Mouse (Mus musculus) gonadal fat pad, adult 2 months (tissue): Measurements from ENCODE around the gene Boll. TPM values are rescaled to one million over a fixed set of nuclear protein-coding genes. Genes with fewer than 3 reads are reported as not detected.
"Not testable (repeated sequence)": the region's sequence is repeated elsewhere in the genome, so short reads cannot be mapped to it uniquely, and the experiment has no call there.

Experiments
- DNase-seq: peaks from one replicate; pipeline ENCODE4 v3.0.0-alpha.2; 2012; ENCODE audit warnings: low read depth
- polyA plus RNA-seq: library from polyadenylated mRNA; depleted of rRNA; stranded (reverse); fragments of >200 nt; gene quantifications from 2 replicates; pipeline ENCODE4 v1.2.3, GENCODE M21; 2012; rRNA removed

Boll gene
- 0.46 and 0.56 TPM in 2 replicates for polyA plus RNA-seq

GRCm38 (mm10) chr1:55363044-55363565, at the start of gene Boll:
TSS of gene Boll (minus strand) at chr1:55363469.
- DNase-seq, result no peak

GRCm38 (mm10) chr1:55412569-55412968, 49.3 kb upstream of the Boll start:
- peak; percentile 38 for DNase-seq

GRCm38 (mm10) chr1:55411079-55411478, 47.8 kb upstream of the Boll start:
- DNase-seq, result no peak

- no peak for DNase-seq
Observed at GRCm38 (mm10) chr1:55410670-55411069, 47.4 kb upstream of the Boll start.

- DNase-seq, result no peak
Observed at GRCm38 (mm10) chr1:55406531-55407375, 43.5 kb upstream of the Boll start.

- DNase-seq, result no peak
Observed at GRCm38 (mm10) chr1:55406023-55406413, 42.7 kb upstream of the Boll start.

GRCm38 (mm10) chr1:55405272-55406022, 42.2 kb upstream of the Boll start, which contains the start of gene Plcl1:
TSS of gene Plcl1 (plus strand) at chr1:55405921.
- no peak for DNase-seq

GRCm38 (mm10) chr1:55404439-55404838, 41.2 kb upstream of the Boll start:
- no peak for DNase-seq

GRCm38 (mm10) chr1:55399891-55400290, 36.6 kb upstream of the Boll start:
- DNase-seq, result no peak

GRCm38 (mm10) chr1:55383114-55383773, 20.0 kb upstream of the Boll start:
- no peak for DNase-seq

- no peak for DNase-seq
Observed at GRCm38 (mm10) chr1:55380527-55380926, 17.3 kb upstream of the Boll start.

GRCm38 (mm10) chr1:55372626-55373025, 9.4 kb upstream of the Boll start:
- no peak for DNase-seq

- DNase-seq, result no peak
Observed at GRCm38 (mm10) chr1:55363586-55363985, 317 bp upstream of the Boll start.

- DNase-seq, result no peak
Observed at GRCm38 (mm10) chr1:55362634-55363033, 635 bp downstream of the Boll start.

- DNase-seq, result not testable (repeated sequence)
Observed at GRCm38 (mm10) chr1:55351914-55352313, 11.4 kb downstream of the Boll start.

GRCm38 (mm10) chr1:55325496-55325895, 37.8 kb downstream of the Boll start:
- DNase-seq, result not testable (repeated sequence)

- DNase-seq, result no peak
Observed at GRCm38 (mm10) chr1:55301077-55301476, 62.2 kb downstream of the Boll start.

- no peak for DNase-seq
Observed at GRCm38 (mm10) chr1:55279081-55279480, 84.2 kb downstream of the Boll start.

GRCm38 (mm10) chr1:55265447-55265846, 97.8 kb downstream of the Boll start:
- no peak for DNase-seq

- DNase-seq, result no peak
Observed at GRCm38 (mm10) chr1:55264385-55264784, 98.9 kb downstream of the Boll start.

- DNase-seq, result no peak
Observed at GRCm38 (mm10) chr1:55246374-55246773, 116.9 kb downstream of the Boll start.

GRCm38 (mm10) chr1:55239237-55239636, 124.0 kb downstream of the Boll start:
- no peak for DNase-seq
